Mouse (Mus musculus): Measurements from ENCODE around the gene Sh3glb2. TPM values are rescaled to one million over a fixed set of nuclear protein-coding genes. Genes with fewer than 3 reads are reported as not detected.

The Sh3glb2 gene
- polyA plus RNA-seq (2014; fragmentation: Nextera tagmentation; extraction: Ambion mirVana): 69.4 and 70.9 TPM in 2 replicates

GRCm38 (mm10) chr2:30358533-30359531 is at the start of gene Sh3glb2:
Sh3glb2 (minus strand) TSS chr2:30359337.
- peak; percentile 78 for ATAC-seq (ENCODE audit: low FRiP score, low TSS enrichment)
- Histone ChIP-seq H3K9ac (ENCODE audit: low read depth, low read length) (peak within 1 kb of the TSS; percentile 80), H3K27ac (ENCODE audit: low read depth, low read length) (peak within 1 kb of the TSS; percentile 73; the same call in 1 of the 2 replicates), H3K4me1 (ENCODE audit: control insufficient read depth, insufficient read depth, low read length) (peaks cover 20% of the 10 kb centered on the region), H3K27me3 (ENCODE audit: control insufficient read depth, insufficient read depth, low read length) (no peaks in the 10 kb centered on the region), H3K4me3 (ENCODE audit: low read length) (peak within 1 kb of the TSS; percentile 84), H3K36me3 (ENCODE audit: control insufficient read depth, insufficient read depth, low read length) (peaks cover 4% of the 10 kb centered on the region), H3K9me3 (ENCODE audit: control insufficient read depth, low read length) (no peaks in the 10 kb centered on the region), H3K4me2 (replicated peaks; ENCODE audit: low read depth, low read length) (peak within 1 kb of the TSS; percentile 90)
- 2% methylated on average over 59 of the region's 73 CpGs for WGBS

GRCm38 (mm10) chr2:30408452-30409100 is 49.4 kb upstream of the Sh3glb2 start:
- no peak overlapping the region for H3K27ac ChIP-seq (ENCODE audit: low read depth, low read length)

DNA sequence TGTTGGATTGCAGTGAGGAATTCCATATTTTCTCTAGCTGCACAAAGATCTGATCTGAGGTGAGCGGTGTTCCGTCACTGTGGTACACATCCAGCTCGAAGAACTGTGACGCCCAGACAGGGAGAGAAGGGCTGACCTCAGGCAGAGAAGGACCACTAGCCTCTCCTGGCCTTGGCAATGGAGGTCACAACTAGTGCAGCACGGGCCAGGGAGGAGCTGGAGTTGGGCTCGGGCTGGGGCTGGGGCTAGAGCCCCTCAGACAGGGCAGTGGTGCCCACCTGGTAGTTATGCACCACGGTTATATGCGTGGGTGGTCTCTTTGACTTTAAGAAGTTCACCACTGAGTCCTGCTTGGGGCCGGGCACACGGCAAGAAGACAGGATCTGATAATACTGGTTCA is 48.6 kb upstream of the Sh3glb2 start:
- Histone ChIP-seq H3K4me2 (replicated peaks; ENCODE audit: low read depth, low read length) (no peak overlapping the region), H3K36me3 (ENCODE audit: control insufficient read depth, insufficient read depth, low read length) (peaks cover 44% of the 10 kb centered on the region), H3K27me3 (ENCODE audit: control insufficient read depth, insufficient read depth, low read length) (no peaks in the 10 kb centered on the region), H3K9me3 (ENCODE audit: control insufficient read depth, low read length) (no peaks in the 10 kb centered on the region), H3K27ac (ENCODE audit: low read depth, low read length) (no peak overlapping the region), H3K9ac (ENCODE audit: low read depth, low read length) (no peak overlapping the region), H3K4me3 (ENCODE audit: low read length) (no peak overlapping the region), H3K4me1 (ENCODE audit: control insufficient read depth, insufficient read depth, low read length) (no peaks in the 10 kb centered on the region)
- ATAC-seq (ENCODE audit: low FRiP score, low TSS enrichment): no peak
- WGBS: 93% methylated on average over 10 of the region's 10 CpGs

More at GRCm38 (mm10) chr2:30408452-30409100, 49.4 kb upstream of the Sh3glb2 start:
- ATAC-seq (ENCODE audit: low FRiP score, low TSS enrichment): no peak
- no peak overlapping the region for H3K4me3 ChIP-seq (ENCODE audit: low read length)
- no peaks in the 10 kb centered on the region for H3K9me3 ChIP-seq (ENCODE audit: control insufficient read depth, low read length)
- peaks cover 40% of the 10 kb centered on the region for H3K36me3 ChIP-seq (ENCODE audit: control insufficient read depth, insufficient read depth, low read length)
- H3K9ac ChIP-seq (ENCODE audit: low read depth, low read length): no peak overlapping the region
- WGBS: 81% methylated on average over 8 of the region's 8 CpGs
- no peak overlapping the region for H3K4me2 ChIP-seq (replicated peaks; ENCODE audit: low read depth, low read length)
- no peaks in the 10 kb centered on the region for H3K27me3 ChIP-seq (ENCODE audit: control insufficient read depth, insufficient read depth, low read length)
- H3K4me1 ChIP-seq (ENCODE audit: control insufficient read depth, insufficient read depth, low read length): no peaks in the 10 kb centered on the region

DNA sequence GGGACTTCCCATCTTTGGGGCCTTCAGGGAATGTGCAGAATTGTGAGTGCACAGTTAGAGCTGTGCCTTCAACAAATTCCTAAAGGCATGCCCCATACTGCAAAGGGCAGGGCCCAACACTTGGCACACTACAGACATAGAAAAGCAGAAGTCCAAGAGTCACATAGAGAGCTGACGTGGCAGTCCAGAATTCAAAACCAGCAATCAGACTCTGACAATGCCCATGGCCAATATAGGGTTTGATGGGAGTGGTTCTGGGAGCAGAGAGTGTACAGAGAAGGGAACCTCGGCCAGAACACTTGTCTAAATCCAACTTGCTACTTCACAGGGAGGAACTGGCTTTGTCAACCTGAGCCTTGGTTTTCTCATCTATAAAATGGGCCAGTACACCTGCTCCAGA is 48.1 kb upstream of the Sh3glb2 start:
- Histone ChIP-seq H3K9me3 (ENCODE audit: control insufficient read depth, low read length) (no peaks in the 10 kb centered on the region), H3K4me3 (ENCODE audit: low read length) (no peak overlapping the region), H3K4me2 (replicated peaks; ENCODE audit: low read depth, low read length) (no peak overlapping the region), H3K9ac (ENCODE audit: low read depth, low read length) (no peak overlapping the region), H3K27ac (ENCODE audit: low read depth, low read length) (no peak overlapping the region), H3K4me1 (ENCODE audit: control insufficient read depth, insufficient read depth, low read length) (no peaks in the 10 kb centered on the region), H3K27me3 (ENCODE audit: control insufficient read depth, insufficient read depth, low read length) (no peaks in the 10 kb centered on the region), H3K36me3 (ENCODE audit: control insufficient read depth, insufficient read depth, low read length) (peaks cover 44% of the 10 kb centered on the region)
- no peak for ATAC-seq (ENCODE audit: low FRiP score, low TSS enrichment)
- 86% methylated on average over 2 of the region's 2 CpGs for WGBS

- Histone ChIP-seq H3K36me3 (ENCODE audit: control insufficient read depth, insufficient read depth, low read length) (peaks cover 46% of the 10 kb centered on the region), H3K4me2 (replicated peaks; ENCODE audit: low read depth, low read length) (no peak overlapping the region), H3K27ac (ENCODE audit: low read depth, low read length) (no peak overlapping the region), H3K27me3 (ENCODE audit: control insufficient read depth, insufficient read depth, low read length) (no peaks in the 10 kb centered on the region), H3K4me3 (ENCODE audit: low read length) (no peak overlapping the region), H3K9me3 (ENCODE audit: control insufficient read depth, low read length) (no peaks in the 10 kb centered on the region), H3K9ac (ENCODE audit: low read depth, low read length) (no peak overlapping the region), H3K4me1 (ENCODE audit: control insufficient read depth, insufficient read depth, low read length) (no peaks in the 10 kb centered on the region)
- no peak for ATAC-seq (ENCODE audit: low FRiP score, low TSS enrichment)
- WGBS: 86% methylated on average over 1 of the region's 1 CpGs
These were observed 44.7 kb upstream of the Sh3glb2 start for GRCm38 (mm10) chr2:30403870-30404269.

DNA sequence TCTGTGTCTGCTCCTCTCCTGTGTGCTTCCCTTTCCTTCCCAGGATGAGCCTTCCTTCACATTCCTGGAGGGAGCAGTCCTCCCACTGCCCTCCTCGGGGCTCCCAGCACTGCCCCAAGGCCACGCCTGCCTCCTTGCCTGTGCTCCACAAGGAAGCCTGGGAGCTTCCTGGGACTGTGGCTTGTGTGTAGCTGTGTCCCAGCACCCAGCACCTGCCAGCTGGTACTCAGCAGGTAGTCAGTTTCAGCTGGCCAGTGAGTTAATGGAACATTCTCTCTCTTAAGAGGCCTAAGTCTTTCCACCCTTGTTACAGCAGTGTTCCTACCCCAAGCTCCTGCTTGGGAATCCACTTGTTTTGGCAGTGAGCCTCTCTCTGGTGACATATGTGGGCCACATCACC is 43.7 kb upstream of the Sh3glb2 start:
- no peaks in the 10 kb centered on the region for H3K9me3 ChIP-seq (ENCODE audit: control insufficient read depth, low read length)
- ATAC-seq (ENCODE audit: low FRiP score, low TSS enrichment): no peak
- no peaks in the 10 kb centered on the region for H3K4me1 ChIP-seq (ENCODE audit: control insufficient read depth, insufficient read depth, low read length)
- H3K4me2 ChIP-seq (replicated peaks; ENCODE audit: low read depth, low read length): no peak overlapping the region
- WGBS: 61% methylated on average over 2 of the region's 2 CpGs
- H3K4me3 ChIP-seq (ENCODE audit: low read length): no peak overlapping the region
- peaks cover 51% of the 10 kb centered on the region for H3K36me3 ChIP-seq (ENCODE audit: control insufficient read depth, insufficient read depth, low read length)
- no peak overlapping the region for H3K27ac ChIP-seq (ENCODE audit: low read depth, low read length)
- no peaks in the 10 kb centered on the region for H3K27me3 ChIP-seq (ENCODE audit: control insufficient read depth, insufficient read depth, low read length)
- no peak overlapping the region for H3K9ac ChIP-seq (ENCODE audit: low read depth, low read length)

GRCm38 (mm10) chr2:30402351-30402826 is 43.3 kb upstream of the Sh3glb2 start:
- ATAC-seq (ENCODE audit: low FRiP score, low TSS enrichment): no peak
- Histone ChIP-seq H3K9me3 (ENCODE audit: control insufficient read depth, low read length) (no peaks in the 10 kb centered on the region), H3K4me3 (ENCODE audit: low read length) (no peak overlapping the region), H3K27ac (ENCODE audit: low read depth, low read length) (no peak overlapping the region), H3K4me2 (replicated peaks; ENCODE audit: low read depth, low read length) (no peak overlapping the region), H3K9ac (ENCODE audit: low read depth, low read length) (no peak overlapping the region), H3K4me1 (ENCODE audit: control insufficient read depth, insufficient read depth, low read length) (no peaks in the 10 kb centered on the region), H3K36me3 (ENCODE audit: control insufficient read depth, insufficient read depth, low read length) (peaks cover 52% of the 10 kb centered on the region), H3K27me3 (ENCODE audit: control insufficient read depth, insufficient read depth, low read length) (no peaks in the 10 kb centered on the region)
- whole genome bisulfite sequencing: 91% methylated on average over 9 of the region's 9 CpGs

- ATAC-seq (ENCODE audit: low FRiP score, low TSS enrichment): no peak
- Histone ChIP-seq H3K27ac (ENCODE audit: low read depth, low read length) (no peak overlapping the region), H3K27me3 (ENCODE audit: control insufficient read depth, insufficient read depth, low read length) (no peaks in the 10 kb centered on the region), H3K4me2 (replicated peaks; ENCODE audit: low read depth, low read length) (no peak overlapping the region), H3K4me3 (ENCODE audit: low read length) (no peak overlapping the region), H3K36me3 (ENCODE audit: control insufficient read depth, insufficient read depth, low read length) (peaks cover 52% of the 10 kb centered on the region), H3K4me1 (ENCODE audit: control insufficient read depth, insufficient read depth, low read length) (no peaks in the 10 kb centered on the region), H3K9me3 (ENCODE audit: control insufficient read depth, low read length) (no peaks in the 10 kb centered on the region), H3K9ac (ENCODE audit: low read depth, low read length) (no peak overlapping the region)
- 85% methylated on average over 1 of the region's 1 CpGs for WGBS
These were observed 42.4 kb upstream of the Sh3glb2 start for GRCm38 (mm10) chr2:30401581-30401980.
